Mouse (Mus musculus) CH12.LX (cell line): ENCODE results near the gene Tfe3. TPM values are rescaled to one million over a fixed set of nuclear protein-coding genes. Genes with fewer than 3 reads are reported as not detected.
"Not testable (repeated sequence)": the region's sequence is repeated elsewhere in the genome, so short reads cannot be mapped to it uniquely, and the experiment has no call there.

Source experiments
- DNase-seq: peaks from one replicate; pipeline ENCODE4 v3.0.0-alpha.2; 2013; ENCODE audit errors: extremely low read depth
- H3K27ac ChIP-seq: 2 replicates; pipeline ENCODE4 v1.5.1; 2012; ENCODE audit warnings: low read depth, mild to moderate bottlenecking, control low read depth, moderate library complexity; ENCODE audit not compliant: insufficient read depth
- H3K27me3 ChIP-seq: replicated peaks from 2 replicates; pipeline ENCODE3; 2012; ENCODE audit warnings: inconsistent platforms
- H3K36me3 ChIP-seq, 2 experiments: replicated peaks in 1 of 2; 2 replicates each; pipeline versions ENCODE3 to v1.6.1; 2012; ENCODE audit warnings: inconsistent platforms in 1 of 2, low read length in 1 of 2, mild to moderate bottlenecking in 1 of 2, mixed read lengths in 1 of 2, moderate library complexity in 1 of 2; ENCODE audit not compliant: control insufficient read depth in 1 of 2, insufficient read depth in 1 of 2
- H3K4me1 ChIP-seq, 2 experiments: 2 replicates each; pipeline ENCODE4 v1.6.1; 2012; ENCODE audit warnings: inconsistent platforms in 1 of 2, moderate library complexity in 1 of 2; ENCODE audit not compliant: insufficient read depth in 2 of 2, control insufficient read depth in 1 of 2
- H3K4me2 ChIP-seq: 2 replicates; pipeline ENCODE4 v1.6.1; 2012; ENCODE audit warnings: low read depth, mild to moderate bottlenecking, control low read depth; ENCODE audit not compliant: poor library complexity, insufficient read depth, severe bottlenecking
- H3K4me3 ChIP-seq, 3 experiments: fragments of 150-350 bp in 1 of 3; sonication (generic) in 1 of 3; replicated peaks in 1 of 3; 2 replicates each; pipeline versions ENCODE3 to v1.5.1; 2011 to 2012; ENCODE audit warnings: low read depth in 2 of 3, low read length in 2 of 3, mild to moderate bottlenecking in 2 of 3, moderate library complexity in 2 of 3, control low read depth in 1 of 3, improper control_type of control experiment in 1 of 3, inconsistent platforms in 1 of 3, mixed read lengths in 1 of 3; ENCODE audit not compliant: poor library complexity in 1 of 3
- H3K79me2 ChIP-seq: replicated peaks from 2 replicates; pipeline ENCODE4 v1.6.1; 2012; ENCODE audit warnings: mild to moderate bottlenecking, moderate library complexity; ENCODE audit not compliant: control insufficient read depth, poor library complexity, insufficient read depth, severe bottlenecking; ENCODE audit errors: extremely low read depth
- H3K9ac ChIP-seq: 2 replicates; pipeline ENCODE4 v1.6.1; 2012; ENCODE audit warnings: low read depth, mild to moderate bottlenecking, control low read depth, moderate library complexity; ENCODE audit not compliant: insufficient read depth
- H3K9me3 ChIP-seq: replicated peaks from 2 replicates; pipeline ENCODE3; 2012; ENCODE audit warnings: low read length, inconsistent platforms, mixed read lengths
- CHD1 ChIP-seq: IDR thresholded peaks from 2 replicates; pipeline ENCODE4 v1.6.1; 2012; ENCODE audit warnings: low read depth, low read length, improper control_type of control experiment, inconsistent platforms
- CHD2 ChIP-seq: IDR thresholded peaks from 2 replicates; pipeline ENCODE4 v1.6.1; 2011; ENCODE audit warnings: low read length, improper control_type of control experiment
- CTCF ChIP-seq, 2 experiments: IDR thresholded peaks in 1 of 2; conservative IDR thresholded peaks in 1 of 2; 2 replicates each; pipeline ENCODE4 v1.5.1; 2011 to 2012; ENCODE audit warnings: low read depth in 2 of 2, low read length in 2 of 2, improper control_type of control experiment in 1 of 2, inconsistent platforms in 1 of 2, mild to moderate bottlenecking in 1 of 2, moderate library complexity in 1 of 2
- E2F4 ChIP-seq: IDR thresholded peaks from 2 replicates; pipeline ENCODE4 v1.6.1; 2011; ENCODE audit warnings: low read depth, low read length, improper control_type of control experiment; ENCODE audit not compliant: insufficient replicate concordance
- EP300 ChIP-seq: IDR thresholded peaks from 2 replicates; pipeline ENCODE4 v1.6.1; 2011; ENCODE audit warnings: low read length, improper control_type of control experiment
- ETS1 ChIP-seq: conservative IDR thresholded peaks from 2 replicates; pipeline ENCODE4 v1.6.1; 2012; ENCODE audit warnings: low read depth, mild to moderate bottlenecking, inconsistent platforms, low read length, improper control_type of control experiment, moderate library complexity
- GABPA ChIP-seq: IDR thresholded peaks from 2 replicates; pipeline ENCODE4 v1.6.1; 2012; ENCODE audit warnings: low read depth, low read length, improper control_type of control experiment, inconsistent platforms; ENCODE audit not compliant: insufficient replicate concordance
- IRF4 ChIP-seq: IDR thresholded peaks from 2 replicates; pipeline ENCODE4 v1.6.1; 2014; ENCODE audit warnings: low read depth, mild to moderate bottlenecking, inconsistent platforms, low read length, improper control_type of control experiment
- JUN ChIP-seq: IDR thresholded peaks from 2 replicates; pipeline ENCODE4 v1.6.1; 2011; ENCODE audit warnings: low read depth, mild to moderate bottlenecking, low read length, improper control_type of control experiment, moderate library complexity; ENCODE audit not compliant: insufficient read depth
- KAT2A ChIP-seq: IDR thresholded peaks from 2 replicates; pipeline ENCODE4 v1.6.1; 2012; ENCODE audit warnings: low read length, improper control_type of control experiment, inconsistent platforms; ENCODE audit not compliant: insufficient replicate concordance
- MAFK ChIP-seq: IDR thresholded peaks from 2 replicates; pipeline ENCODE4 v1.6.1; 2011; ENCODE audit warnings: low read length, improper control_type of control experiment; ENCODE audit not compliant: insufficient replicate concordance
- MAX ChIP-seq: IDR thresholded peaks from 2 replicates; pipeline ENCODE4 v1.6.1; 2011; ENCODE audit warnings: low read length, improper control_type of control experiment
- MEF2A ChIP-seq: IDR thresholded peaks from 2 replicates; pipeline ENCODE4 v1.6.1; 2014; ENCODE audit warnings: low read depth, mild to moderate bottlenecking, inconsistent platforms, low read length, improper control_type of control experiment, borderline replicate concordance
- NELFE ChIP-seq: IDR thresholded peaks from 2 replicates; pipeline ENCODE4 v1.6.1; 2011; ENCODE audit warnings: low read depth, low read length, improper control_type of control experiment
- PAX5 ChIP-seq: IDR thresholded peaks from 2 replicates; pipeline ENCODE4 v1.6.1; 2012; ENCODE audit warnings: low read length, inconsistent platforms, mixed read lengths
- POLR2A ChIP-seq: IDR thresholded peaks from 2 replicates; pipeline ENCODE4 v1.6.1; 2011; ENCODE audit warnings: low read depth, mild to moderate bottlenecking, improper control_type of control experiment, low read length
- RCOR1 ChIP-seq: conservative IDR thresholded peaks from 2 replicates; pipeline ENCODE4 v1.6.1; 2012; ENCODE audit warnings: low read depth, mild to moderate bottlenecking, inconsistent platforms, low read length, improper control_type of control experiment
- SIN3A ChIP-seq: IDR thresholded peaks from 2 replicates; pipeline ENCODE4 v1.6.1; 2012; ENCODE audit warnings: low read length, improper control_type of control experiment, inconsistent platforms
- SMC3 ChIP-seq: IDR thresholded peaks from 2 replicates; pipeline ENCODE4 v1.6.1; 2011; ENCODE audit warnings: low read depth, low read length, improper control_type of control experiment
- TBP ChIP-seq: conservative IDR thresholded peaks from 2 replicates; pipeline ENCODE4 v1.6.1; 2011; ENCODE audit warnings: low read depth, low read length, improper control_type of control experiment
- UBTF ChIP-seq: IDR thresholded peaks from 2 replicates; pipeline ENCODE4 v1.6.1; 2012; ENCODE audit warnings: low read depth, mild to moderate bottlenecking, inconsistent platforms, low read length, improper control_type of control experiment, moderate library complexity
- USF2 ChIP-seq: conservative IDR thresholded peaks from 2 replicates; pipeline ENCODE4 v1.6.1; 2011; ENCODE audit warnings: low read depth, low read length, improper control_type of control experiment
- ZC3H11A ChIP-seq: IDR thresholded peaks from 2 replicates; pipeline ENCODE4 v1.6.1; 2012; ENCODE audit warnings: low read depth, mild to moderate bottlenecking, inconsistent platforms, low read length, improper control_type of control experiment
- ZMIZ1 ChIP-seq: IDR thresholded peaks from 2 replicates; pipeline ENCODE4 v1.6.1; 2012; ENCODE audit warnings: low read depth, mild to moderate bottlenecking, inconsistent platforms, low read length, improper control_type of control experiment
- dilution Hi-C: fragments of 300-500 bp; cut with MboI; formaldehyde crosslinking; loops from 2 replicates; pipeline ENCODE4 v1.14.3; 2020; ENCODE audit warnings: low sequenced_read_pairs; ENCODE audit not compliant: extremely low pct_unique_long_range_greater_than_20kb, extremely low pct_ligation_motif_present
- in situ Hi-C: fragments of 300-500 bp; cut with MboI; formaldehyde crosslinking; loops from 3 replicates; pipeline ENCODE4 v1.14.3; 2019; ENCODE audit warnings: low sequenced_read_pairs, low pct_ligation_motif_present, low pct_unique_long_range_greater_than_20kb, mixed read lengths
- polyA plus RNA-seq: library from polyadenylated mRNA; unstranded; fragments of >175 nt; gene quantifications from 2 replicates; pipeline ENCODE4 v1.2.1, GENCODE M21; 2012; ENCODE audit warnings: low read depth; ENCODE audit not compliant: insufficient read length
- total RNA-seq, 2 experiments: library from RNA; depleted of rRNA; stranded (reverse); fragments of 300-350 nt in 1 of 2; fragments of >200 nt in 1 of 2; gene quantifications; 2 replicates each; pipeline ENCODE4 v1.2.3; 2012 to 2014

Gene Tfe3
- total and polyA plus RNA-seq, 3 experiments: 8.3 to 26.0 (median 15.9) TPM

DNA sequence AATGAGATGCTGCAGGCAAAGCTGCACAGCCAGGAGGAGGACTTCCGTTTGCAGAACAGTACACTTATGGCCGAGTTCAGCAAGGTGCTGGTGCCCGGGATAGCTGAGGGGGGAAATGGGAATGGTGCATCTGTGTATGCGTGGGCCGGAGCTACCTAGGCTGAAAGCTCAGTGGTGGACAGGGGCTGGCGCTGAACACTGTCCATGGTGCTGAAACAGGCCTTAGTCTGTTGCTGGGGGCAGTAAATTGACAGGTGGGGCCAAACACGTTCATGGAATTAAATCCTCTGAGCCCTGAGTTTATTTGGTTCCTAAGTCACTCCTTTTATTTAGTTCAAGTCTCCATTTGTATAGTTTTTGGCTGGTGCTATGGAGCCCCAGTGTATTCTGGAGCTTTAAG lies 32.7 kb downstream of the Tfe3 start:
- dilution Hi-C loops: no loop called here

DNA sequence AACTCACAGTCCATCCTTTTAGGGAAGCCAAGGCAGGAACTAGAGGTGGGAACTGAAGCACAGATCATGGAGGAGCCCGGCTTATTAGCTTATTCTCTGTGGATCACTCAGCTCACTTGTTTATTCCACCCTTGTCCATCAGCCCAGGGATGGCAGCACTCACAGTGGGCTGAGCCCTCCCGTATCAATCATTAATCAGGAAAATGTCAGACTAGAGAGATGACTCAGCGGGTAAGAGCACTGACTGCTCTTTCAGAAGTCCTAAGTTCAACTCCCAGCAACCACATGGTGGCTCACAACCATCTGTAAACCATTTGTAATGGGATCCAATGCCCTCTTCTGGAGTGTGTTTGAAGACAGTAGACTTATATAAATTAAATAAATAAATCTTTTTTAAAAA lies 35.0 kb downstream of the Tfe3 start:
- DNase-seq: no peak
- H3K4me1 ChIP-seq: peaks cover 0 to under 1% of the 10 kb centered on the region in 2 experiments; a peak in 1 of 4 replicates
- no peak for TF ChIP-seq POLR2A
- TF ChIP-seq UBTF: no peak
- TF ChIP-seq ZC3H11A: no peak
- TF ChIP-seq MEF2A: no peak
- TF ChIP-seq JUN: no peak
- TF ChIP-seq EP300: no peak
- no peak for TF ChIP-seq ZMIZ1
- no peak for TF ChIP-seq PAX5
- TF ChIP-seq KAT2A: no peak
- TF ChIP-seq USF2: no peak
- no peak for TF ChIP-seq RCOR1
- no peak for TF ChIP-seq SMC3
- no peak for TF ChIP-seq ETS1
- no peak for TF ChIP-seq GABPA
- TF ChIP-seq E2F4: no peak
- TF ChIP-seq CTCF (conservative IDR thresholded peaks at IDR 0.05 in 1 of 2, IDR thresholded peaks at IDR 0.05 in 1 of 2; ENCODE audit: low read depth in 2 of 2, low read length in 2 of 2): no peak
- no peak for TF ChIP-seq IRF4
- no peak for TF ChIP-seq CHD2
- TF ChIP-seq NELFE: no peak
- TF ChIP-seq MAX: no peak
- TF ChIP-seq, all 38 proteins: peak for 0
- H3K4me3 ChIP-seq: no peak overlapping the region
- no peak overlapping the region for H3K9ac ChIP-seq
- dilution Hi-C loops: no loop called here
- no peak overlapping the region for H3K27ac ChIP-seq
- no peaks in the 10 kb centered on the region for H3K27me3 ChIP-seq
- no peaks in the 10 kb centered on the region for H3K9me3 ChIP-seq
- H3K79me2 ChIP-seq: no peaks in the 10 kb centered on the region
- in situ Hi-C loops: no loop called here
- H3K36me3 ChIP-seq: peaks cover 43 to 70% of the 10 kb centered on the region in 2 experiments
- H3K4me2 ChIP-seq: no peak overlapping the region

More for the DNA sequence above, 32.7 kb downstream of the Tfe3 start:
- Histone ChIP-seq H3K4me3 (no peak overlapping the region), H3K36me3 (peaks cover 30 to 53% of the 10 kb centered on the region in 2 experiments), H3K79me2 (peaks cover 5% of the 10 kb centered on the region; the same call in 1 of the 2 replicates), H3K27me3 (no peaks in the 10 kb centered on the region), H3K4me1 (peaks cover 0 to 18% of the 10 kb centered on the region in 2 experiments; a peak in 2 of 4 replicates), H3K9ac (no peak overlapping the region), H3K9me3 (no peaks in the 10 kb centered on the region), H3K27ac (no peak overlapping the region), H3K4me2 (no peak overlapping the region)
- in situ Hi-C loops: no loop called here
- TF ChIP-seq CHD1 (no peak), MAFK (no peak), SIN3A (no peak), TBP (no peak), PAX5 (no peak), NELFE (no peak), EP300 (no peak)
- no peak for DNase-seq

DNA sequence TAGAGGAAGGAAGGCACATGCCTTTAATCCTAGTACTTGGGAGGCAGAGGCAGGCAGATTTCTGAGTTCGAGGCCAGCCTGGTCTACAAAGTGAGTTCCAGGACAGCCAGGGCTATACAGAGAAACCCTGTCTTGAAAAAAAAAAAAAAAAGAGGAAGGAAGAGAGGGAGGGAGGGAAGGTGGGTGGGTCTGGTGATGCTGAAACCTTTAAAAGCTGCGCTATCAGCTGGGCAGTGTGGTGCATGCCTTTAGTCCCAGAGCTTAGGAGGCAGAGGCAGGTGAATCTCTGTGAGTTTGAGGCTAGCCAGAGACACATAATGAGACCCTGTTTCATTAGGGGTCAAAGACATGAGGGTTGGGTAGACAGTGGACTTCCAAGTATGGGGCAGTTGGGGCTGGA lies 39.8 kb downstream of the Tfe3 start:
- H3K9me3 ChIP-seq, dilution Hi-C loops, H3K27me3 ChIP-seq, H3K4me1 ChIP-seq, H3K27ac ChIP-seq, in situ Hi-C loops, H3K4me2 ChIP-seq, H3K79me2 ChIP-seq, H3K9ac ChIP-seq, DNase-seq, H3K4me3 ChIP-seq: not testable (repeated sequence)
- H3K36me3 ChIP-seq: peaks cover 50 to 77% of the 10 kb centered on the region in 2 experiments
